Mouse (Mus musculus) liver, postnatal 0 days (tissue): Measurements from ENCODE around the gene Cutal. TPM values are rescaled to one million over a fixed set of nuclear protein-coding genes. Genes with fewer than 3 reads are reported as not detected.
"Not testable (repeated sequence)": the region's sequence is repeated elsewhere in the genome, so short reads cannot be mapped to it uniquely, and the experiment has no call there.

ENCODE experiments used
- ATAC-seq: fragments of 200-750 bp; cut with Nextera tagmentation; 2 replicates; pipeline ENCODE4 v1.8.0; 2017; ENCODE audit warnings: mild to moderate bottlenecking, moderate library complexity
- DNase-seq: peaks from one replicate; pipeline ENCODE4 v3.0.0-alpha.2; 2016
- H3K27ac ChIP-seq: fragments of 300-500 bp; sonication (generic); 2 replicates; pipeline ENCODE4 v1.5.1; 2014; ENCODE audit warnings: antibody characterized with exemption, moderate library complexity, mild to moderate bottlenecking, low read depth
- H3K27me3 ChIP-seq: fragments of 300-500 bp; sonication (generic); 2 replicates; pipeline ENCODE4 v1.6.1; 2014; ENCODE audit warnings: low read length, control low read depth, mixed read lengths; ENCODE audit not compliant: insufficient read depth
- H3K36me3 ChIP-seq: fragments of 300-500 bp; sonication (generic); replicated peaks from 2 replicates; pipeline ENCODE4 v1.6.1; 2014; ENCODE audit warnings: mild to moderate bottlenecking, control low read depth, low read length, moderate library complexity, mixed read lengths; ENCODE audit not compliant: insufficient read depth
- H3K4me1 ChIP-seq: fragments of 300-500 bp; sonication (generic); 2 replicates; pipeline ENCODE4 v1.6.1; 2014; ENCODE audit warnings: antibody characterized with exemption, mild to moderate bottlenecking, control low read depth; ENCODE audit not compliant: insufficient read depth
- H3K4me2 ChIP-seq: fragments of 300-500 bp; sonication (generic); 2 replicates; pipeline ENCODE4 v1.6.1; 2014; ENCODE audit warnings: low read depth, mild to moderate bottlenecking, low read length, moderate library complexity, mixed read lengths
- H3K4me3 ChIP-seq: fragments of 300-500 bp; sonication (generic); 2 replicates; pipeline ENCODE4 v1.5.1; 2014; ENCODE audit warnings: low read depth, low read length
- H3K9ac ChIP-seq: fragments of 300-500 bp; sonication (generic); replicated peaks from 2 replicates; pipeline ENCODE4 v1.6.1; 2014; ENCODE audit warnings: mild to moderate bottlenecking, moderate library complexity
- H3K9me3 ChIP-seq: fragments of 300-500 bp; sonication (generic); 2 replicates; pipeline ENCODE4 v1.6.1; 2016; ENCODE audit warnings: mild to moderate bottlenecking, control low read depth, low read length, mixed read lengths
- CTCF ChIP-seq: sonication (generic); IDR thresholded peaks from 2 replicates; pipeline ENCODE4 v1.5.1; 2016; ENCODE audit warnings: antibody characterized with exemption, low read depth
- EP300 ChIP-seq: IDR thresholded peaks from 2 replicates; pipeline ENCODE4 v1.6.1; 2016; ENCODE audit warnings: antibody characterized with exemption, low read depth, mild to moderate bottlenecking
- WGBS: fragments of 180-500 bp; shearing (Covaris S2); extraction: QIAGEN DNeasy Blood & Tissue Kit; methylation state at CpG from one replicate; pipeline ENCODE4 v1.1.7; 2014; ENCODE audit not compliant: insufficient replicate concordance; 5-methylcytosine and 5-hydroxymethylcytosine counted together
- polyA plus RNA-seq: library from polyadenylated mRNA; unstranded; fragments of >200 nt; fragmentation: Nextera tagmentation; extraction: Ambion mirVana; gene quantifications from 2 replicates; pipeline ENCODE4 v1.2.1, GENCODE M21; 2015

Cutal gene
- polyA plus RNA-seq: 7.2 and 8.5 TPM in 2 replicates

DNA sequence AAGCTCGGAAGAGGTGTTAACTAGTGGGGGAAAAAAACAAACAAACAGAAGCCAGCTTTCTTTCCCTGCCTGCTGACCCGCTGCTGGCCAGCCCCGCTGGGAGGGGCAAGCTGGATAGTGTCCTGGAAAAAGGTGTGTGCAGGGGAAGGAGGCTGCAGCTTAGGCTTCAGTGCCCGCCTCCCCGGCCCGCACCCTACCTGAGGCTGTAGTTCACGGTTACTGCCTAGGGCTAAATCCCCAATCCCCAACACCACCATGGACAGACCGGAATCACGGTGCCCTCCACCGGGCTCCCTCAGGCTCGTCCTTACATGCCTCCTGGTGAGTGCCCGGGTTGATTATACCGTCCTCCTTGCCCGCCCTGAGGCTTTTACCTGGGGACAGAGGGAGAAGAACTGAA lies at the start of gene Cutal:
Cutal (plus strand) TSS at position 126 of the 400 bp plus-strand sequence.
- Histone ChIP-seq H3K36me3 (no peaks in the 10 kb centered on the region), H3K4me3 (peak within 1 kb of the TSS; percentile 30), H3K9me3 (no peaks in the 10 kb centered on the region), H3K4me2 (peak within 1 kb of the TSS; percentile 61), H3K9ac (peak within 1 kb of the TSS; percentile 39; the same call in 1 of the 2 replicates), H3K4me1 (peaks cover 11% of the 10 kb centered on the region), H3K27me3 (no peaks in the 10 kb centered on the region), H3K27ac (peak within 1 kb of the TSS; percentile 31)
- DNase-seq: peak; percentile 52
- TF ChIP-seq EP300 (no peak), CTCF (no peak)
- no peak for ATAC-seq
- 22% methylated on average over 14 of the region's 14 CpGs for WGBS

DNA sequence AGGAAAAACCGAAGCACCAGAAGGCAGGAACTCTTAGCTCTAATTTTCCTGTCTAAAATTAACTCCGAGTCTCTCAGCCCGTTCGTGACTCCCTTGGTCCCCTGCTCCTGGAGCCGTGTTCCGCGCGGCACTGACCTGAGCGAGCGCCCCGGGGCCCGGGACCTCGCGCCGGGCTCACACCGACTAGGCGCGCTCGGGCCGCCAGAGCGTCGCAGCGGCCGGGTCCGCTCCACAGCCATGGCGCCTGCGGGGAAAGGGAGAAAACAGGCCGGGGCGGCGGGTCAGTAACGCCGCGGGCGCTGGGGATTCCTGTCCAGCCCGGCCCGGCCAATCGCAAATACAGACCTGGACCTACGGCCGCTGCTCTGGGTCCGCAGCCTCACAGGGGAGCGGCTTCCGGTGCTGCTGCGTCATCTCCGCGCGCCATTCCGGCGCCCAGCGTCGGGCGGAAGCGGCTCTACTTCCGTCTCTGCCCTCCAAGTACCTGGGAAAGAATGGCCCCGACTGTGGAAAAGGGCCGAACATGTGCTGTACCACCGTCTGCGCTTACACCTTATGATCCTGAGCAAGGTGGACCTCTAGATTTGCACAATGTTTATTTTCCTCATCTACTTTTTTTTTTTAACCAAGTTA lies 48.3 kb upstream of the Cutal start, which contains the start of gene Fbxw2:
Fbxw2 (minus strand) TSS at position 485 of the 633 bp plus-strand sequence.
- Histone ChIP-seq H3K9ac (peak within 1 kb of the TSS; percentile 100), H3K4me2 (peak within 1 kb of the TSS; percentile 87), H3K27me3 (no peaks in the 10 kb centered on the region), H3K4me3 (peak within 1 kb of the TSS; percentile 99), H3K36me3 (peaks cover 15% of the 10 kb centered on the region), H3K9me3 (no peaks in the 10 kb centered on the region), H3K27ac (peak within 1 kb of the TSS; percentile 99), H3K4me1 (peaks cover 22% of the 10 kb centered on the region)
- TF ChIP-seq CTCF: no peak
- TF ChIP-seq EP300: peak; percentile 63
- peak; percentile 93 for ATAC-seq
- DNase-seq: peak; percentile 95
- WGBS: under 1% methylated on average over 57 of the region's 57 CpGs

- Histone ChIP-seq H3K27me3 (no peaks in the 10 kb centered on the region), H3K4me3 (peak overlapping the region; percentile 99), H3K4me2 (peak overlapping the region; percentile 87), H3K36me3 (peaks cover 10% of the 10 kb centered on the region), H3K9me3 (no peaks in the 10 kb centered on the region), H3K4me1 (peaks cover 22% of the 10 kb centered on the region), H3K9ac (peak overlapping the region; percentile 100), H3K27ac (peak overlapping the region; percentile 99)
- DNase-seq (no peak), ATAC-seq (peak; percentile 5; the same call in 1 of the 2 replicates)
- TF ChIP-seq EP300: no peak
- TF ChIP-seq CTCF: no peak
- WGBS: 38% methylated on average over 20 of the region's 21 CpGs
Measured at GRCm38 (mm10) chr2:34826460-34827231, 47.5 kb upstream of the Cutal start.

DNA sequence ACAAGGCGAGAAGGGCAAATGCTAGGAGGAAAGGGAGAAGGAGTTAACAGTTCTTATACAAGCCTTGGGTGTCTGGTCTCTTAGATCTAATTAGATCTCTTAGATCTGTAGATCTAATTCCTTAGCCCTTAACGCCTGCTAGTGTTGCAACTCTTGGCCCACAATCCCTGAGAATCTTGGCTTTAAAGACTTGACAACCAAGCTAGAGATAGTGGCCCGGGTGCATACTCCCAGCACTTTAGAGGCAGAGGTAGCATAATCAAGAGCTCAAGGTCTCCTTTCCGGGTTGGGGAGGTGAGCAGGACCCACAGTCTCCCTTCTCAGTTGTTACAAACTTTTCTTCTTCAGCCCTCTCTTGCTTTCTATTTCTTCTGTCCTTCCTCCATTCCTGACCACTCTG lies 46.6 kb upstream of the Cutal start:
- no peak for TF ChIP-seq CTCF
- no peak for DNase-seq
- H3K9me3 ChIP-seq: no peaks in the 10 kb centered on the region
- no peak for ATAC-seq
- no peak overlapping the region for H3K9ac ChIP-seq
- H3K4me3 ChIP-seq: no peak overlapping the region
- H3K4me2 ChIP-seq: no peak overlapping the region
- H3K36me3 ChIP-seq: peaks cover 2% of the 10 kb centered on the region
- no peaks in the 10 kb centered on the region for H3K27me3 ChIP-seq
- peak overlapping the region; percentile 92 for H3K27ac ChIP-seq
- WGBS: 76% methylated on average over 4 of the region's 4 CpGs
- peaks cover 20% of the 10 kb centered on the region for H3K4me1 ChIP-seq

- DNase-seq: peak; percentile 37
- no peak overlapping the region for H3K9ac ChIP-seq
- TF ChIP-seq CTCF (no peak), EP300 (peak; percentile 67)
- no peaks in the 10 kb centered on the region for H3K9me3 ChIP-seq
- no peaks in the 10 kb centered on the region for H3K27me3 ChIP-seq
- ATAC-seq: peak; percentile 78
- peak overlapping the region; percentile 92 for H3K27ac ChIP-seq
- H3K4me3 ChIP-seq: no peak overlapping the region
- no peak overlapping the region for H3K4me2 ChIP-seq
- 50% methylated on average over 1 of the region's 1 CpGs for WGBS
- no peaks in the 10 kb centered on the region; the same call in 1 of the 2 replicates for H3K36me3 ChIP-seq
- peaks cover 20% of the 10 kb centered on the region for H3K4me1 ChIP-seq
Measured at GRCm38 (mm10) chr2:34828026-34828425, 46.2 kb upstream of the Cutal start.

DNA sequence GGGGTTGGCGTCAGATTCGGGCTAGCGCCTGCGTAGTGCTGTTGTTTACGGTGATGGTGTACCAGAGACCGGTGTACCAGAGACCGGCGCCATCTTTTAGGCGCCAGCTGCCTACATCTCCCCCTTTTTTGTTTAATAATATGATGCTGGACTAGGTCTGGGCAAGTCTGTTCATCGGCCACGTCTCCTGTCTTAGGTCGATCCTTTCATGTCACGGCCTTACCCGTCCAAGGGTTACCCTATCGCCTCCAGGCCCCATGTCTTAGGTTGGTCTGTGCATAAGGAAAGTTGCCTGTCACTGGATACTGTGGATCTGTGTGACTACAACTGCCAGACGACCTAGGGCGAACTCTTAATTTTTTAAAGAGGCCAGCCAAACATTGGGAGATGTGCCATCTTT lies 44.1 kb upstream of the Cutal start:
- whole genome bisulfite sequencing: 93% methylated on average over 17 of the region's 17 CpGs
- not testable (repeated sequence) for H3K4me2 ChIP-seq, H3K36me3 ChIP-seq

DNA sequence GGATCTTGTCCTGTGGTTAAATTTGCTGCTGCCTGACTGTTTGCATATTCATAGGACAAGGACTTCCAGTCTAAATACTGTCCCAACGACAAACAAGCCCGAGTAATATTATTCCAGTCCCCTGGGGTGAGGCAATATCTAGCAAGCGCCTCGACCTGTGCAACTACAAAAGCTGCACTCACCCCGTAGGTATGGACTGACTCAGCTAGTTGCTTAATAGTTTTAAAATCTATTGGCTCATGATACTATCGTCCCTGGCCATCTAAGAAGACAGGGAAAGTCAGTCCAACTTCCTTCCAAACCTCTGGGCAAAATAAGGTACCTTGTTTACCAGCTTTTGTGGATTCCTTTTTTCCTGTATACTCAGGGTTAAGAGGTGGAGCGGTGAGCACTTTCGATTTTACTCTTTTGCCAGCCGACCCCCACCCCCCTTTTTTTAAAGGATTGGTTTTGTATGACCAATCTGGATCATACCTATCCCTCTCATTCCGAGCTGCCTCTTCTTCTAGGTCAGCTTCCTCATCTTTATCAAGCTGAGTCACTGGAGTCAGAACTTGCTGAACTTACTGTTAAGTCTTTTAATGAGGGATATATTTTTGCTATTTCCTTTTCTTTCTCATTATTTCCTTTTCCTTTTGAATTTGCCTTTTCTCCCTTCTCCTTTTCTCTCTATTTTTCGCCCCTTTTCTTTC lies 41.3 kb upstream of the Cutal start, which contains the start of gene Gm34653:
Gm34653 (plus strand) TSS at position 242 of the 692 bp plus-strand sequence.
- not testable (repeated sequence) for H3K4me2 ChIP-seq, H3K4me1 ChIP-seq, H3K4me3 ChIP-seq, H3K9me3 ChIP-seq, DNase-seq, H3K36me3 ChIP-seq, H3K9ac ChIP-seq, ATAC-seq, H3K27me3 ChIP-seq, H3K27ac ChIP-seq
- 56% methylated on average over 11 of the region's 11 CpGs for WGBS

More for the DNA sequence above, 44.1 kb upstream of the Cutal start:
- H3K27ac ChIP-seq, DNase-seq, ATAC-seq, H3K27me3 ChIP-seq, H3K9ac ChIP-seq, H3K4me3 ChIP-seq, H3K9me3 ChIP-seq: not testable (repeated sequence)
- peaks cover 13% of the 10 kb centered on the region for H3K4me1 ChIP-seq
